Mouse (Mus musculus) stomach, embryonic 14.5 days (tissue): Measurements from ENCODE around the gene Esrrg. TPM values are rescaled to one million over a fixed set of nuclear protein-coding genes. Genes with fewer than 3 reads are reported as not detected.

Source experiments
- ATAC-seq: fragments of 200-750 bp; cut with Nextera tagmentation; 2 replicates; pipeline ENCODE4 v1.8.0; 2017; ENCODE audit warnings: low read depth, moderate TSS enrichment; ENCODE audit not compliant: insufficient number of reproducible peaks, insufficient read depth, low FRiP score
- H3K27ac ChIP-seq: fragments of 300-500 bp; sonication (generic); 2 replicates; pipeline ENCODE4 v1.5.1; 2014; ENCODE audit warnings: mild to moderate bottlenecking, low read length, moderate library complexity, mixed read lengths
- H3K27me3 ChIP-seq: fragments of 300-500 bp; sonication (generic); 2 replicates; pipeline ENCODE4 v1.6.1; 2014; ENCODE audit warnings: low read length, control low read depth, mixed read lengths; ENCODE audit not compliant: control insufficient read depth, insufficient read depth
- H3K36me3 ChIP-seq: fragments of 300-500 bp; sonication (generic); 2 replicates; pipeline ENCODE4 v1.6.1; 2014; ENCODE audit warnings: mild to moderate bottlenecking, control low read depth, low read length, moderate library complexity, mixed read lengths; ENCODE audit not compliant: control insufficient read depth, insufficient read depth
- H3K4me1 ChIP-seq: fragments of 300-500 bp; sonication (generic); 2 replicates; pipeline ENCODE4 v1.6.1; 2014; ENCODE audit warnings: low read length, control low read depth, mixed read lengths; ENCODE audit not compliant: control insufficient read depth, insufficient read depth
- H3K4me2 ChIP-seq: fragments of 300-500 bp; sonication (generic); replicated peaks from 2 replicates; pipeline ENCODE4 v1.6.1; 2014; ENCODE audit warnings: low read depth, low read length, control low read depth
- H3K4me3 ChIP-seq: fragments of 300-500 bp; sonication (generic); 2 replicates; pipeline ENCODE4 v1.5.1; 2014; ENCODE audit warnings: low read depth, low read length, control low read depth
- H3K9ac ChIP-seq: fragments of 300-500 bp; sonication (generic); replicated peaks from 2 replicates; pipeline ENCODE4 v1.6.1; 2014; ENCODE audit warnings: low read depth, mild to moderate bottlenecking, control low read depth, low read length, moderate library complexity, mixed read lengths
- H3K9me3 ChIP-seq: fragments of 300-500 bp; sonication (generic); 2 replicates; pipeline ENCODE4 v1.6.1; 2016; ENCODE audit warnings: low read depth, low read length, control low read depth; ENCODE audit not compliant: control insufficient read depth
- WGBS: fragments of 180-500 bp; shearing (Covaris S2); extraction: QIAGEN DNeasy Blood & Tissue Kit; methylation state at CpG from one replicate; pipeline ENCODE4 v1.1.7; 2014; 5-methylcytosine and 5-hydroxymethylcytosine counted together
- polyA plus RNA-seq: library from polyadenylated mRNA; unstranded; fragments of >200 nt; fragmentation: Nextera tagmentation; extraction: Ambion mirVana; gene quantifications from 2 replicates; pipeline ENCODE4 v1.2.1, GENCODE M21; 2014

Gene Esrrg
- polyA plus RNA-seq, 1 experiment from 2014 or later: 12.5 TPM

DNA sequence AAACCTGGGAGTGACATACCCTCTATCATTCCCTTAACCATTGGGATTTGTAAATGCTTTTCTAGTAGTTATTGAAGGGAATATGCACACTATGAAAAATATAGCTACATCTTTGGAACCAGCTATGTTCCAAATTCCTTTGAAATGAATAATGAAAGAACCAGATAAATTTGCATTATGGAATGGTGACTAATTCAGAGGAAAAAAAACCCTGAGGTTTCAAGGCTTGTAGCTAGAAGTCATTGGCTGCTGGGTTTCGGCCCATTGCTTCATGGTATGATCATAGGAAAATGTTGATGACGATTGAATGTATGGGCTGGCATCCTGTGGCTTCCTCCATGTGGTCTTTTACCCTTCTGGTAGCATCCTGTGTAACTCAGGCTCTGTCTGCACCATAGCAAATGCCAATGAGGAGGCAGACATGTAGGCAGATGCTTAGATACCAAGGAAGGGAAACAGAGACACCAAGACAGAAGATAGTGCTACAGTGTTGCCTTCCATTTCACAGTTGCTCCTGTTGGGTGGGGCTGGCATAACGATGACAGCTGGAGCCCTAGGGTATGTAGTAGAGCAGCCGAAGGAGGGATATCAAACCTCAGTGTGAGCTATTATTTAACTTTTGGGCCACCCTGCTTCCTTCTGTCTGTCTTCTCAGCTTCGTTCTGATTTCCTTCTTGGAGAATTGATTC, 624.6 kb downstream of the Esrrg start:
- no peaks in the 10 kb centered on the region for H3K4me1 ChIP-seq
- 85% methylated on average over 5 of the region's 5 CpGs for WGBS

DNA sequence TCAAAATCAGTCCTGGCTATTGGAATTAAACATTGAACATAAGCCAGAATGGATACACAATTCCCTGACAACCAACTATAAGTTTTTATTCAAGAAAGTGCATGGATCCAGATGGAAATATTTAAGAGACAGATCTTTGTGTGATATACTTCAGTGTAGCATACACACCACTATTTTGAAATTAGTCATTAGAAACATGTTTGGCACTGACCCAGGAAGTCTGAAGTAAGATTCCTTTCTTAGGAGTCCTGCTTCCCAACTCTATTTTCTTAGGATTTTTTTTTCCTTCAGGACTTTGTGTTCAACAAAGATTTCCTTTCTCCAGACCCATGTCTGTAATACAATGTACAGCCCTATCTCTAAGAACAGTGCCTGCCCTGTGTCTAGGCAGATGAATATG, 630.0 kb downstream of the Esrrg start:
- H3K4me3 ChIP-seq: no peak overlapping the region
- ATAC-seq: no peak
- no peaks in the 10 kb centered on the region for H3K27me3 ChIP-seq
- H3K9me3 ChIP-seq: no peaks in the 10 kb centered on the region
- no peaks in the 10 kb centered on the region for H3K36me3 ChIP-seq
- no peak overlapping the region for H3K27ac ChIP-seq
- no peak overlapping the region for H3K9ac ChIP-seq
- H3K4me2 ChIP-seq: no peak overlapping the region
- peaks cover 2% of the 10 kb centered on the region; the same call in 1 of the 2 replicates for H3K4me1 ChIP-seq

More for the DNA sequence above, 624.6 kb downstream of the Esrrg start:
- Histone ChIP-seq H3K9me3 (no peaks in the 10 kb centered on the region), H3K9ac (no peak overlapping the region), H3K4me3 (no peak overlapping the region), H3K27me3 (no peaks in the 10 kb centered on the region), H3K27ac (no peak overlapping the region), H3K36me3 (no peaks in the 10 kb centered on the region), H3K4me2 (no peak overlapping the region)
- ATAC-seq: no peak

DNA sequence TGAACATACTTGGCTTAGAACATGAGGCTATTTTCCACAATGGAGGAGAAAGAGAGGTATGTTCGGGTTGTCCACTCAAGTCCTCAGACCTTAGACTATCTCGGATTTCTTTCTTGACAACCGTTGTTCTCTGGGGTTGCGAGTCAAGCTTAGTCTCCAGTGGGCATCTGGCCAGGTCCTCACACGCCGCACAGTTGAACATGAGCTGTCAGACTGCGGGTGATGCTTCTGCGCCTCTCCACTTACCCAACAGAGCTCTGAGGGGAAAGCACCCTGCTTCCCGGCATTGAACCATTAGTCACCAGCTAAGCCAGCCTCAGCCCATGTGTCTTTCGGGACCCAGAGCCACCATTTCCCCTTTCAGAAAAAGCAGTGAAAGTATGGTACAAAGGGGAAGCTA, 633.2 kb downstream of the Esrrg start:
- no peak overlapping the region for H3K4me2 ChIP-seq
- WGBS: 91% methylated on average over 10 of the region's 10 CpGs
- H3K9me3 ChIP-seq: no peaks in the 10 kb centered on the region
- H3K36me3 ChIP-seq: no peaks in the 10 kb centered on the region
- H3K27ac ChIP-seq: no peak overlapping the region
- H3K9ac ChIP-seq: no peak overlapping the region
- H3K4me1 ChIP-seq: peaks cover 2% of the 10 kb centered on the region; the same call in 1 of the 2 replicates
- no peaks in the 10 kb centered on the region for H3K27me3 ChIP-seq
- H3K4me3 ChIP-seq: no peak overlapping the region
- ATAC-seq: no peak

DNA sequence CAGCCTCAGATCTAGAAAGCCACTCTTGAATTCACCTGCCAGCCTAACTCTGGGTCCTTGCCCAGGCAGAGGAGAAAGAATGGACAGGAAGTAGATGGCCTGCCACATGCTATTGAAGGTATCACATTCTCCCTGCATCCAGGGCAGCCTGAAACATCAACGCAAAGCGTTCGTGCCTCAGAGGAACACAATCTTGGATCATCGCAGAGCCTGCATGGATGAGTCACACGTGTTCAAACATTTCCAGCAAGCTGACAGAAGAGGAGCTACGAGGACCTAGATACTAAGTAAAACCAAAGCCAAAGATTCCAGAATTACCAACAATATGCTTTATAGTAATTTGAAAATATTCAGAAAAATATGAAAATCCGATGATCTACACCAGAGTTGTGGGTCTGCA, 648.9 kb downstream of the Esrrg start:
- no peaks in the 10 kb centered on the region for H3K36me3 ChIP-seq
- H3K4me2 ChIP-seq: no peak overlapping the region
- WGBS: 87% methylated on average over 7 of the region's 7 CpGs
- no peaks in the 10 kb centered on the region for H3K4me1 ChIP-seq
- ATAC-seq: no peak
- no peak overlapping the region for H3K4me3 ChIP-seq
- no peak overlapping the region for H3K9ac ChIP-seq
- no peak overlapping the region for H3K27ac ChIP-seq
- H3K9me3 ChIP-seq: no peaks in the 10 kb centered on the region
- no peaks in the 10 kb centered on the region for H3K27me3 ChIP-seq

DNA sequence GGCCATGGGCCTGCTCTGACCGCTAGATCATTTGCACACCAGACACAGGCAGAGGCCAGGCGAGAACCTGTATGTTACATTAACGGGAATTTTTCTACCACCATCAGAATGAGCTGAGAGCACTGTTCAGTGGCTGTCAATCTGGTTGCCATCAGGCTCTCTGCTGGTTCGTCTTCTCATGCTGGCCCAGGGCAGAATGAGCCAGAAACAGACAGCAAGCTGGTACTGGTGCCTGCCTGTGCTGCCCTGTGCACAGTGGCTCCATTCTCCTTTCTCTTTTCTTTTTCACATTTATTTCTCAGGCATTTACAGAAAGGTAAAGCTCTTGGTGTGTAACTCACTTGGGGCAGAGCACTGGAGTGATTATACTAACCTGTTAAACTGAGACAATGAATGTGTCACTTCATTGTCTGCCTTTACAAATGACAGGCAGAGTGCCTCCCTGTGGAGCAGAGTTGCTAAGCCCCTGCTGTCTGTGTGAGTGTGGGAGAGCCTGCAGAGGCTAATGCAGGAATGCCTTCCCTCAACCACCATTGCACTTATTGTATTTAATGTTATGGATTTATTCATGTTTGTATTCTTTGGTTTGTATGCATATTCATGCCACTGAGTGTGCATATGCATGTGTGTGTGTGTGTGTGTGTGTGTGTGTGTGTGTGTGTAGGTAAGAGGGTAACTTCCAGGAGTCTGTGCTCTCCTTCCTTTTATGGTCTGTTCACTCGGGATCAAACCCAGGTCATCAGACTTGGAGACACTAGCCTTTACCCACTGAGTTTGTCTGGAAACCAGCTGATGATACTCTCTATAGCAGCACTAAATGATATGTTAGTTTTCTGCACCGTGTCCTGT, 651.9 kb downstream of the Esrrg start:
- H3K9me3 ChIP-seq: no peaks in the 10 kb centered on the region
- H3K4me2 ChIP-seq: no peak overlapping the region
- WGBS: 71% methylated on average over 6 of the region's 6 CpGs
- H3K4me1 ChIP-seq: no peaks in the 10 kb centered on the region
- no peak overlapping the region for H3K4me3 ChIP-seq
- no peak overlapping the region for H3K9ac ChIP-seq
- no peak overlapping the region for H3K27ac ChIP-seq
- ATAC-seq: no peak
- H3K36me3 ChIP-seq: no peaks in the 10 kb centered on the region
- H3K27me3 ChIP-seq: no peaks in the 10 kb centered on the region

DNA sequence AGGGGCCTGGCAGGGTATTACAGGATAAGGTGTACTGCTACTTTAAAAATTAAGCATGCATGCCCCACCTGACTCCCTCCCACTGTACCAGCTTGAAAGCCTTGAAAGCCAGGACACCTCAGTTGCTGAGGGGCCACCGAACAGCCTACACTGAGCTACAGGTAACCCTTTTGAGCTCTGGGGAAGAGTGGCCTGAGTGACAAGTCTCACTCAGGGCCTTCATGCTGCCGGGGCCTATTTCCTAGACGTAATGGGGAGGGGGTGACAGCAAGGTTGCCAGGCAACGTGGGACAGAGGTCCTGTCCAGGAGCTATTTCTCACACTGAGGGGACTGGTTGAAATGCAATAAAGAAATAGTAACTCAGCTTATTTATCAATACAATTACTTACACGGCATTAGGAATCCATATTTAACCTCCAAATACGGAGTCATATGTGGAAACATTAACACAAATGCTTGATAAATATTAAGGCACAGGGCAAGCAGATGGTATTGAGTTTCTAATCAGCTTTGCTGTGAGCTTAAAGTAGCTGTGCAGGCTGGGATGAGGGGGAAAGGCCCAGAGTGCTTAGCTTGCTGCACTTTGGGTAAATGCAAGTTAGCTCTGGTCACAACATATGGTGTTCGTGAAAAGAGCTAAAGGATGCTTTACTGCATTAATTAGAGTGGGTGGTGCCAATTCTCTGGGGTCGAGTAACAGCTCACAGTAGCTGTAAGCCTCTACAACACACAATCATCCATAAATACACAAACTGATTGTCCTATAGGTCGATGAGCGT, 653.5 kb downstream of the Esrrg start, which contains the start of gene Ush2a:
Gene Ush2a, plus strand, starts transcription at position 121 of the 780 bp plus-strand sequence.
- Histone ChIP-seq H3K9me3 (no peaks in the 10 kb centered on the region), H3K4me2 (no peak within 1 kb of the TSS), H3K4me1 (no peaks in the 10 kb centered on the region), H3K4me3 (no peak within 1 kb of the TSS), H3K36me3 (no peaks in the 10 kb centered on the region), H3K27me3 (no peaks in the 10 kb centered on the region), H3K27ac (no peak within 1 kb of the TSS), H3K9ac (no peak within 1 kb of the TSS)
- WGBS: 66% methylated on average over 10 of the region's 10 CpGs
- no peak; the same call in 1 of the 2 replicates for ATAC-seq
